Mouse (Mus musculus) left cerebral cortex, postnatal 25 days (tissue): Measurements from ENCODE around the gene Meaf6. TPM values are rescaled to one million over a fixed set of nuclear protein-coding genes. Genes with fewer than 3 reads are reported as not detected.

Experiments used
- DNase-seq, 2 experiments: peaks; one replicate each; pipeline ENCODE4 v3.0.0; 2022; ENCODE audit warnings: low spot score in 2 of 2, mixed read lengths in 1 of 2
- intact Hi-C: fragments of 180-260 bp; cut with DNase I; formaldehyde crosslinking; loops from one replicate; pipeline ENCODE4 v1.15.1; 2025
- total RNA-seq, 2 experiments: library from RNA; stranded (reverse); gene quantifications; 2 replicates each; pipeline ENCODE4 v1.2.3; 2021

Gene Meaf6
- total RNA-seq, 2 experiments from 2014 or later: 121 to 124 TPM

- intact Hi-C loops: no loop called here
- peak; percentile 88 to 95 for DNase-seq
Observed at GRCm38 (mm10) chr4:125114638-125115037, 29.7 kb downstream of the Meaf6 start.

DNA sequence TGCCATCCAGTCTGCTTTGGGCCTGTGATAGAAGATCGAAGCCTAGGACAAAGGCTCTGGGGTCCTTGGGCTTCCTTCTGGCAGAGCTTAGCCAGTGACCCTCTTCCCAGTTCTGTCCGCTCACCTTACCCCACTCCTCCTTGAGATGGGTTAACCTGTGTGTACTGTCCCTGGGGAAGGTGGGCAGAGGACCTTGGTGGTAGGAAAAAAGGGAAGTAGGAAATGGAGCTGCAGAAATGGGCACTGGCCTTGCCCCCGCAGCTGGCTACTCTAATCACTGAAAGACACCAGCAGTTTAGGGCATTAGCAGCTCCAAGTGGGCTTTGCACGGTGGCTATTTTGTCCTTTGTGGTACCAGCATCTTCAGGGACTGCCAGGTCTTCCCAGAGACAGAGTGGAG is 30.1 kb downstream of the Meaf6 start:
- intact Hi-C loops: no loop called here
- no peak for DNase-seq

- peak in 1 of 2 experiments; percentile 56 for DNase-seq
- intact Hi-C loops: no loop called here
Observed at GRCm38 (mm10) chr4:125115710-125116089, 30.8 kb downstream of the Meaf6 start.

- intact Hi-C loops: no loop called here
- peak; percentile 72 to 78 for DNase-seq
Observed at GRCm38 (mm10) chr4:125116090-125116861, 31.3 kb downstream of the Meaf6 start.

- DNase-seq: no peak
- intact Hi-C loops: no loop called here
Observed at GRCm38 (mm10) chr4:125116929-125117328, 32.0 kb downstream of the Meaf6 start.

DNA sequence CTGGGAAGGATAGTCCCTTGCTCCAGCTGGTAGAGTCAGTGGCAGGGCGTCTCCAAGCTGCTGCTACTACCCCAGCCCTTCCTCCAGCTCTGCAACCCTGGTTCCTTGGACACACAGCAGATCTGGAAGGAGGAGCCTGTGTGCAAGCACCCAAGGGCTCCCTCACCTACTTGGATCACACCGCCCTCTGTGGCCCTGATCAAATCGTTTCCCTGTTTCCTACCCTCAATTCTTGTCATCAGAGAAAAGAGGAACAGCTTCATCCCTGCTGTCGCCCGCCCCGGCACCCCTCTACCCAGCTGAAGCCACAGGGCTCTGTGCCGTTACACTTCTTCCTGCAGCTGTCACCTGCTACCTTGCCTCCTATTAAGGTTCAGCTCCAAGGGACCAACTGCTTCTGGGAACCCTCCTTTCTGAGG is 33.0 kb downstream of the Meaf6 start:
- no peak for DNase-seq
- intact Hi-C loops: no loop called here

DNA sequence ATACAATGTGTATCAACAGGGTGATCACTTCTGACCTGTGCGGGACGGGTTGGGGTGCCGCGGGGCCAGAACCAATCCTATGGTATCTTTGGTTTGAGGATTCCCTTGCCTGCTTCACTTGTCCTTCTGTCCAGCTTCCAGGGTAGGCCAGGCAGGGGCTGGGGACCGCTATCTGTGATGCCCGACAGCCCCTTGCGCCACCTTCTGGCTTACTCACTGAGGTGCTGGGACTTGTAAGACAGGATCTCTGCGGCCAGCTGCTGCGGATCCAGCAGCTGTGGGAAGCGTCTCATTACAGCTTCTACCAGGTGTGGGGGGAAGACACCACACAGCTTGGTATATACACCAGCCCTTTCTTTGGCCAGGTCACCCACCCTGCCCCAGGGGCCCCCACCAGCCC is 34.1 kb downstream of the Meaf6 start:
- intact Hi-C loops: no loop called here
- no peak for DNase-seq

DNA sequence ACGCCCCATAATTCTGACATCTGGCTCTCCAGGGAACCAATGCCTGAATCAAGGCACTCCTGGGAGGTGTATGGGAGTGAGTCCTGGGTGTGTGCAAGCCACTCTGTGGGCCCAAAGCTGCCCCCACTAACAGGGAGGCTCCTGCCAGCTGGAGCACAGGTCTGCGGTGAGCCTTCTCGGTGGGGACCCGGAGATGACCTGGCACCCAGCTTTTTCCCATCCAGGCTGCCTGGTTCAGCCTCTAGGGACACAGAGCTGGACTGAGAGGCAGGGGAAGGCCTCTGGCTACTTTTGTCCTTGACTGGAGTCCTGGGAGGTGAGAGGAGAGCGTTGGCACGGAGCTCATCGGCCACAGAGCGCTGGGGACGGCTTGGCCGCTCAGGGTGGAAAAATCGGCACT is 34.8 kb downstream of the Meaf6 start:
- intact Hi-C loops: no loop called here
- no peak for DNase-seq

DNA sequence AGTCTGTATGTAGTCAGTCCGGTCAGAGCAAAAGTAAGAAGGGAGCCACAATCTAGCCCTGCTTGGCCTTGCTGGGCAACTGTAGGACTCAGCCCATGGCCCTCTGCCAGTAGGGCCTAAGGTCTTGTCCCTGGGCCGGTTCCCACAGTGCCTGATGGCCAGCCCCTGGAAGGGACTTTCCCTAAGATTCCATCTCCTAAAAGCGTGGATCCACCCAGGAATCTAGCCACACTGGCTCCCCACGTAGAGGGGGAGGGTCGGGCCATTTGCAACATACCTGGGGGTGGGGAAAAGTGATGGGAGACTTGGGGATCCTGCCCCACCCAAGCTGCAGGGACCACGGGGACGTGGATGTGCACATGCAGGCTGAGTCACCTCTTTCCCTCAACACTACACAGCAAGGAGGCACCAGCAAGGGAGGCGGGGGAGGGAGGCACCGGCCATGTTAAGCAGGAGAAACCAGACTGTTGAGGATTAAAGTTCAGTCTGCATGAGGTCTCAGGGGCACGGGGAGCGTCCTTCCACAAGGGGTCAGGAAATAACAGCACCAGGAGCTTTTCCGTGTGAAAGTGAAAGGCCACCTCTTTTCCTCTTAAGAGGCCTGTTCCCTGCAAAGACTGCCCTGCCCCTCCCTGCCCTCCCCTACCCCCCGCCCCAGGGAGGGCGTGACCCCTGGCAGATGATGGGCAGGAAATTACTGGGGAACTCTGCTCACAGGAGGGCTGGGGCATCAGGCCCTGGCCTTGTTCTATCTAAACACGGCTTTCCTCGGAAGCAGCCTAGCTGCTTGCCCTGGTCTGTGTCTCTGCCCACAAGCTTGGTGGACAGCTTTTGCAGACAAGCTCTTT is 37.7 kb downstream of the Meaf6 start:
- intact Hi-C loops: no loop called here
- no peak for DNase-seq

- intact Hi-C loops: no loop called here
- no peak for DNase-seq
Observed at GRCm38 (mm10) chr4:125123279-125123671, 38.3 kb downstream of the Meaf6 start.

- no peak for DNase-seq
- intact Hi-C loops: no loop called here
Observed at GRCm38 (mm10) chr4:125124424-125125209, 39.7 kb downstream of the Meaf6 start.

DNA sequence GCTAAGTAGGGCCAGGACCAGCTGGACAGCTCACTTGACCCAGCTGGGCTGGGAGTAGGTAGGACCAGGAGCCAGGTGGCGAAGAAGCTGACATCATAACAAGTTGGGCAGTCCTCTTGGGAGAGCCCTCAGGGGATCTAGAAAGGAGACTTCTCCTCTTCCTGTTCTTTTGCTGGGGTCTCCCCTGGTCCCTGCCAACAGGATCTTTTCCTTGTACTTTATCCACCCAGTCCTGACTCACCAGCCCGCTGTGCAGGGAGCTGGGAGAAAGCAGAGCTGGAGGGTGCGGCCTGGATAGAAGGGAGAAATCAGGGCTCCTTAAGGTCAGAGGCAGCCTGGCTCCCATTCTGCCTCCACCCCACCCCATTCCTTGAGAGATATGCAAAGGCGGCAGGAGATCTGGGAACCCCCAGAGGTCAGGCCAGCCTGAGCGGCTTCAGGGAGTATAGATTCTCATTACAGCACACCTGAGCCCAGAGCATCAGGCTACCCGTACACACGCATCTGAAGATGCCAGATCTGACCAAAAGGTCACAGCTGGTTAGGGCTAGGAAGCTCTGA is 40.5 kb downstream of the Meaf6 start:
- intact Hi-C loops: no loop called here

GRCm38 (mm10) chr4:125126186-125126585 is 41.3 kb downstream of the Meaf6 start:
- DNase-seq: no peak
- intact Hi-C loops: no loop called here

More for the DNA sequence above, 40.5 kb downstream of the Meaf6 start:
- DNase-seq: no peak

GRCm38 (mm10) chr4:125126761-125127160 is 41.8 kb downstream of the Meaf6 start:
- DNase-seq: no peak

DNA sequence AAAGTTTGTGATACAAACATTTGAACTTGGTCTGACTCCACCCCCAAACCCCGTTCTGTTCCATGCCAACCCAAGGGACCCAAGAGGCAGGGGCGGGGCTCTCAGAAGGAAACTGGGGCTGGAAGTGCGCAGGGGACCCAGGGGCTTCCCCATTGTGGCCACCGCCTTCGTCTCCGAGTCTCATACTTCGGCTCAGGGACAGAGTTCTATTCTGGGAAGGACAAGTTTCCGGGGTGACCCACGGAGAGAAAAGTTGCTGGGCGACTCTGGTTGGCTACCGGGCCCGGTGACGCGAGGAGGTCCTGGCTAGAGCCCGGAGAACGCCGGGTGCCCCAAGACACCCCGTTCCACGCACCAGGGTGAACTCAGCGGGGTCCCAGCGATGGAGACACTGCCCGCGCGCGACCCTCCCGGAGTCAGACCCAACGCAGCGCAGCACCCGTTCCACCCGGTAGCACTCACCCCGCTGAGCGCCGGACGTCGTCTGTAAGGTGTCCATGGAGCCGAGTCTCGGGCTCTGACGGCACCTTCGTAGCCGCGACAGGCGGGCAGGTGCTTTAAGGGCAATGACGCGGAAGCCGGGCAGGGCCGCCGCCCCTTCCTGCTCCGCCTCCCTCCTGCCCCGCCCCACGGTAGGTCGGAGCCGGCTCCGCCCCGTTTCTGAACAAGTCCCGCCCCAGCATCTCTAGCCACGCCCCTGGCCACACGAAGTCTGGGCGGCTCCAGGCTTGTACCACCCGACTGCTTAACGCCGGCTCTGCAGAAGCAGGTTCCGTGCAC is 42.6 kb downstream of the Meaf6 start, which contains the start of gene Zc3h12a:
Gene Zc3h12a (minus strand): TSS at position 536 of the 780 bp plus-strand sequence.
- intact Hi-C loops: no loop called here
- DNase-seq: peak; percentile 60 to 64

More at GRCm38 (mm10) chr4:125126761-125127160, 41.8 kb downstream of the Meaf6 start:
- intact Hi-C loops: no loop called here

- no peak for DNase-seq
- intact Hi-C loops: no loop called here
Observed at GRCm38 (mm10) chr4:125131493-125131892, 46.6 kb downstream of the Meaf6 start.

- DNase-seq: peak in 1 of 2 experiments; percentile 58
- intact Hi-C loops: no loop called here
Observed at GRCm38 (mm10) chr4:125132394-125132793, 47.5 kb downstream of the Meaf6 start.

GRCm38 (mm10) chr4:125134192-125134591 is 49.3 kb downstream of the Meaf6 start:
- intact Hi-C loops: no loop called here
- DNase-seq: no peak

DNA sequence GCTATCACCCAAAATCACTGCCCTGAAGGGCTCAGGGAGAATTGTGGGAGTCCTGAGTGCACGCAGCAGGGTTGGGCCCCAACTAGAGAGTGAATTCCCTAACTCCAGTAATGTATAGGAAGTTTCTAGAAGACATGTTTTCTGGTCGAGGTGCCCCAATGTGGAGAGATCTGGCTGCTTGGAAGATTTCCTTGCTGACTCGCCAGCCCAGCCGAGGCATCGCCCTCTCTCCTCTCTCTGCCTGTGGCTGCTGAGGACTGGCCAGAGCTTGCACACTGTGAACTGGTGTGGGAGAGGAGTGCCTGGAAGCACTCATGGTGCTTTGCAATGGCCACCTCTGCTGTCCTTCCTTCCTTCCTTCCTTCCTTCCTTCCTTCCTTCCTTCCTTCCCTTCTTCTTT is 49.7 kb downstream of the Meaf6 start:
- intact Hi-C loops: no loop called here
- DNase-seq: no peak
